Mouse (Mus musculus) 3T3-L1 (cell line): ENCODE data around the gene Exosc6.
"Not testable (repeated sequence)": the region's sequence is repeated elsewhere in the genome, so short reads cannot be mapped to it uniquely, and the experiment has no call there.

ENCODE experiments used
- DNase-seq: peaks from one replicate; pipeline ENCODE4 v3.0.0-alpha.2; 2015; ENCODE audit warnings: low read depth, low spot score

Exosc6 gene

DNA sequence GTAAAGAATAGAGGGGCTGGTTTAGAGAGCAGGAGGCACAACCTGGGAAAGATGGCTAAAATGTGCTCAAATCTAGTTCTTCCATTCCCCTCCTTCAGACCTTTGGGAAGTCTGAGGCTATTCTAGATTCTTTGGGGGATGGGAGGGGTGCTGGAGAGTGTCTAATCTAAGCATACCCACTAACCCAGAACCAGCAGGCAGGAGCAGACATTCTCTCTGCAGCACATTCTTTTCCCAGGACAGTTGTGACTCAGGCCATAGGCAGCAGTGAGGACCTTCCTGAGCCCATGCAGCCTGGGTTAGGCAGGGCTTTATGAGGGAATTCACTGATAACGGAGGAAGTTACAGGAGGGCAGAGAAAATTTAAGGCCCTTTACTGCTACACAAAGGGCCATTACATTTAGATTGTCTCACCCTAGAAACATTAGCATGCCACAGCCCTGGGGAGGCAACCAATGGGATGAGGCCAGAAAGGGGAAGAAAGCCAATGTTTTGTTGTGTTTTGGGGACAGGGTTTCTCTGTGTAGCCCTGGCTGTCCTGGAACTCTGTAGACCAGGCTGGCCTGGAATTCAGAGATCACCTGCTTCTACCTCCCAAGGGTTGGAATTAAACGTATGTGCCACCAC, 2.9 kb downstream of the Exosc6 start:
- DNase-seq, result peak; percentile 86

DNA sequence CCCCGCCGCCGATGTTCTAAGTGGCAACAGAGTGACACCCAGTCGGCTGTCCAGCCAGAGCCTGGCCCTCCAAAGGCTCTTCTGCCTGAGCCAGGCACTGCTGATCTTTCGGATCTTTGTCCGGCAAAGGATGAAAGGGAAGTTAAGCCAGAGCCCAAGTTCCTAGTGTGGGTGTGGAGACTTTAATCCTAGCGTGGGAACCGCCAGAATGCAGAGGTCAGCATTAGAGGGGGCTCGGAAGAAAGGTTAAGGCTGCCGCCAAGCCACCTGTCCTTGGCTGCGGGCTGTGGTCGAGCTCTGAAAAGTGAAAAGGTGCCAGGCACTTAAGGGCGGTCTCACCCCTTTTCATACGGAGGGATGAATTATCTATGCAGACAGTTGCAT, 5.5 kb downstream of the Exosc6 start:
- DNase-seq, result no peak

DNA sequence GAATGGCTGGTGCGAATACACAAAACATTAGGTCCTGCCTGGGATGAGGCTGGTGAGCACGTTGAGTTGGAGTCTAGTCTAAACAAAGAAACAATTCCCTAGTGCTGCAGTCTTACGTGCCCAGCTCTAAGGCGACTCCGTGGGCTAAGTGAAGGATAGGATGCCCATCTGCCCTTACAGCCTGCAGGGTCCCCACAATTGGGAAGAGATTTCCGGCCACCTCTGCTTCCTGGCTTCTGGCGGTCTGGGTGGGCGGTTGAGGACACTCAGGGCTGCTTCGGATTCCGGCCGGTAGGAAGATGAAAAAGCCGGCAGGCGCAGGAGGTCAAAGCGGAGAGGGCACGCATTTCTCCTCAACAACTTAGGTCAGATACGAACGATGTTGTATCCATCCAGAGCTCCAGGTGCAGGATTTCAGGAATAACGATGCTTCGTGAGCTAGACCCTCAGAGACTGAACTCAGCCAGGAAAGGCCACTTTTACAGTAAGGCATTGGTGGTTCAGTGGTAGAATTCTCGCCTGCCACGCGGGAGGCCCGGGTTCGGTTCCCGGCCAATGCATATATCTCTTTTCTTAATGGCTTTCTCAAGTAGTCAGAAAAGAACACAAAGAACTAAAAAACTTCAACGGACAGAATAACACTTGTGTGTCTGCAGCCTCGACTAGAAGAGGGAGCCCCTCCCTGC, 6.1 kb downstream of the Exosc6 start:
- DNase-seq, result peak; percentile 82

DNA sequence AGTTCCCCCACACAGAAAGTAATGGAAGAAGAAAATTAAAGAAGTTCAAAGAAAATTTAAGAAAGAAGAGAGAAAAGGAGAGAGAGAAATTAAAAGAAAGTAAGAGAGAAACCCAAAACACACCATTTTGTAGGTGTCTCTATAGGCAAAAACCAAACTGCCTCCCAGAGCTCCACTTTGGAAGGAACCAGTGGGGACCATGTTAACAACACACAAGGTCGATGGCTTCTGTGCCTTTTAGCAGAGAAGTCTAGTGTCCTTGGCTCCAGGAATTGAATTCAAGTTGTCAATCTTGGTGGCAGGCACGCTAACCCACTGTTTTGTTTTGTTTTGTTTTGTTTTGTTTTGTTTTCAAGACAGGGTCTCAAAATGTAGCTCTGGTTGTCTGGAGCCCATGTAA, 6.8 kb downstream of the Exosc6 start:
- no peak for DNase-seq

DNA sequence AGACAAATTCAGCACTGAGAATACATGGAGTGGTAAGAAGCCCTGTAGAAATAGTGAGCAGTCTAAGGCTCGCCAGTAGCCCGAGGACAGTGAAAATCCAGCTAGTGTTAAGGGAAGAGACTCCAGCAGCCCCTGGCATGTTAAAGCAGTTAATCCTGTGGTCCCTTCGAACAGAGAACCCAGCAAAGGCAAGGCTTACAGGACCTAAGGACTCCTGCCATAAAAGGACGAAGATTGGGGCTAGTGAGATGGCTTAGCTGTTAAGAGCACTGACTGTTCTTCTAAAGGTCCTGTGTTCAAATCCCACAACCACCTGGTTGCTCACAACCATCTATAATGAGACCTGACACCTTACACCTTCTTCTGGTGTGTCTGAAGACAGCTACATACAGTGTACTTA, 10.2 kb downstream of the Exosc6 start:
- DNase-seq, result no peak

- DNase-seq, result no peak
These were observed 11.3 kb downstream of the Exosc6 start for GRCm38 (mm10) chr8:111067439-111067838.

DNA sequence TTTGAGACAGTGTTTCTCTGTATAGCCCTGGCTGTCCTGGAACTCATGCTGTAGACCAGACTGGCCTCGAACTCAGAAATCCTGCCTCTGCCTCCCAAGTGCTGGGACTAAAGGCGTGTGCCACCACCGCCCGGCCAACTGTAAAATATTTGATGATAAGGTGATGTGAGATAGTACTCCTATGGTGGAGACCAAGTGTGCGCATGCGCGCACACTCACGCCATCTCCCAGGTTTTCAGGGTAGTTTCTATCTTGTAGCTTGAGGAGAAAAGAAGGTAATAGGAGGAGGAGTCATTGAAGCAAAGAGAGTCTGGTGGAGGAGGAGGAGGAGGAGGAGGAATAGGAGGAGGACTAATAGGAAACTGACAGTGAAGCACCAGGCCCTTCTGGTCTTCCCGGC, 12.5 kb downstream of the Exosc6 start:
- DNase-seq, result not testable (repeated sequence)

- DNase-seq, result no peak
These were observed 19.8 kb downstream of the Exosc6 start for GRCm38 (mm10) chr8:111075926-111076325.

- DNase-seq, result no peak
These were observed 23.3 kb downstream of the Exosc6 start for GRCm38 (mm10) chr8:111079461-111079860.

DNA sequence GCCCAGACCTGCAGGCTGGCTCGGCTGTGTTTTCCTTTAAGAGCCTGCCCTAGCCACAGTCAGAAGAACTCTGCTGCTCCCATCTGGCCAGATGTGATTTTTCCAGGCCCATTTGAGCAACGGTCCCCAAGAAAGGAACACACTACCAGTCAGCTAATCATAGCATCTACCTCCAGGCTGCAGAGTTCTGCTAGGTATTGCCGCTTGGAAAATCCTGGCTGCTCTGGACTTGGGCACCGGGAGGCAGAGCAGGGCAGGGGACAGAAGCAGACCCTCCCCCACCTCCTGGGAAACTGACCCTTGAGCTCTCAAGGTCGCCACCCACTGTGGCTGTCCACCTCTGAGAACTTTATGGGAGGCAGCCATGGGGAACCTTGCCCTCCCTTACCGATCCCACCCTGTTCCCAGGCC, 23.7 kb downstream of the Exosc6 start:
- peak; percentile 74 for DNase-seq

GRCm38 (mm10) chr8:111081580-111082258, 25.6 kb downstream of the Exosc6 start:
- no peak for DNase-seq

GRCm38 (mm10) chr8:111083936-111084335, 27.8 kb downstream of the Exosc6 start:
- not testable (repeated sequence) for DNase-seq

DNA sequence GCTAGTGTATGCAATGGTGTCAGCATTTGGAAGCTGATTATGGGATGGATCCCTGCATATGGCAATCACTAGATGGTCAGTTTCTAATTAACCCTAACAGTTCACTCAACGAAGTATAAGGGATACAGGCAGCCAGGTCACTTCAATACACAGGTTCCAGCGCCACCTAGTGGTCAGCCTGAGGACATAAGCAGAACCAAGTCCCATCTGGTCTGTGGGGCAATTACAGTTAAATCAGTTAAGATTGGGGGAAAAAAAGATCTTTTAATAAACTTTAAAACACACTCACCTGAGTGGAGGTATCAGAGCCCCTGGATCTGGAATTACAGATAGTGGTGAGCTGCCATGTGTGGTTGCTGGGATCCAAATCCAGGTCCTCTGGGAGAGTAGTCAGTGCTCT, 34.0 kb downstream of the Exosc6 start:
- peak; percentile 92 for DNase-seq

DNA sequence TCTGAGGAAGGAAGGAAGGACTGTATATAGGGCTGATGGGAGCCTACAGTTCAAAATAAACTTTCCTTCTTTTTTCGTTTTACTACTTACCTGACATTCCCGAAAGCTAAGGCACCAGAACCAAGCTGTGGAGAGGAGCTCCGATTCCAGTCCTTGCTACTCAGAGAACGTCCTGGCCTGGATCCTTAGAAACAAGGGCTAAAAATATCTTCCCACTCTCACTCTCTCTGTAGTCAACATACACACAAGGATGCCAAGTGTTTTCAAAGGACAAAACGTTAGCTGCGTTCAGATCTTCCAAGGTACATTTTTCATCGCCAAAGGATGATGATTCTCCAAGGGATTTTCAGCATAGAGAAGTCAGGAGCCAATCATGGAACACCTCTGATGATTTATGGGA, 35.6 kb downstream of the Exosc6 start:
- no peak for DNase-seq

GRCm38 (mm10) chr8:111092326-111092725, 36.2 kb downstream of the Exosc6 start, which contains the start of gene Clec18a:
Gene Clec18a, minus strand, starts transcription at chr8:111092426.
- DNase-seq, result not testable (repeated sequence)

DNA sequence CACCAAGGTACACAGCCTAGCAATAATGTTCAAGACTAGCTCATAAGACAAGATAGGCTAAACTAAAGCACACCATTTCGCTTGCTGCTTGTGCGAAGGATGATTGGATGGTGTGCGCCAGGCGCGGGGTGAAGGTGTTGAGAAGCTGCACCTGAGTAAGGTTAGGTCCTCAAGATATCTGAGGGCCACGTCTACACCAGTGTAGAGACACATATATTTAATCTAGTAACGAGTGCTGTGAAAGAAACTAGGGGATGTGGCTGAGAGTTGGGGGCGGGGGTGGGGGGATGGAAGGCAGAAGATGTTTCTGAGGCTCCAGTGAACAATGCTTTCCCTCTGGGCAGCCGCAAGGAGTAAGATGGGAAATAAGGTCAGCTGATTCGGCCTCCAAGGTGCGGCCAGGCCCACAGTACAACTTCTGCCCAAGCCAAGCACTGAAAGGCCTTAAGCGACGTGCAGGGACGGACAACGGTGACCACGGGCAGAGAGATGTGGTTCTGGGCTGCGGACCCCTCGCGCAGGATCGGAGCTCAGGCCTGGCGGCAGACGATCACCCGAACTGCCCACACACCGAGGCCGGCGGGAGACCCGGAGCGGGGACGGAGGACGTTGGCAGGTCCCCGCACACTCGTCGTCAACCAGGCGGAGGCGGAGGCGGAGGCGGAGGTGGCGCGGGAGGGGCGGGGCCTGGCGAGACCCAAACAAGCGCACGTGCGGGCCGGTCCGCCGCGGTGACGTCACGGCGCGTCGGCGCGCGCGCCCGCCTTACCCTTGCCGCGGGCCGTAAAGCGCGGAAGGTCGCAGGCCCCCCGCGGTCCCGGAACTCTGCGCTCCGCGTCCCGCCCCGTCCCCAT, 38.0 kb downstream of the Exosc6 start, which contains the start of gene Pdpr:
Gene Pdpr (plus strand): TSS at position 766 of the 854 bp plus-strand sequence.
- DNase-seq, result peak; percentile 71

DNA sequence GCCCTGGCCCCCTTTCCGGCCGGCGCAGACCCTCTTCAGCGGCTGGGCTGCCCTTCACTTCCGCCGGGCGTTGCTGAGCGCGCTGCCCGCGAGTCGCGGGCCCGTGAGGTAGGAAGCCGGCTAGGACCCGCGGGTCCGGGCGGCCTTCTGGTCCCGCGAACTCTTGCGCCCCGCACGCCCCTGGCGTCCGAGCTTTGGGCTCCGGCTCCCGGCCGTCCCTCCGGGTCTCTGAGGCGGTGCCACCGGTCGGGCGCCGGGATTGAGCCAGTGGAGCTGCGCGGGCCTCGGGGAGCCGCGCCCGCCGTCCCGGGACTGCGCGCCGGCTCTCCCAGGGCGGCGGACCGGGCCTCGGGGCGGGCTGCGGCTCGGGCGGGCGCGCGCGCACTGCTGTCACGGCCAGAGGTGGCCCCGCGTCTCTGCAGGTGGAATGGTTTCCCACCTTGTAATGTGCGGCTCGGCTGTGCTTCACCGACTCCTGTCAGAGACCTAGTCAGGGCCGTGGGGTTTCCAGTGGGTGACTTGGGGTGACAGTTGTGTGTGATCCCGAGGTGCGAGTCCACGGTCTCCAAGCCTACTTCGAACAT, 38.7 kb downstream of the Exosc6 start:
- not testable (repeated sequence) for DNase-seq
